Mouse (Mus musculus): Measurements from ENCODE around the gene Rora.

DNA sequence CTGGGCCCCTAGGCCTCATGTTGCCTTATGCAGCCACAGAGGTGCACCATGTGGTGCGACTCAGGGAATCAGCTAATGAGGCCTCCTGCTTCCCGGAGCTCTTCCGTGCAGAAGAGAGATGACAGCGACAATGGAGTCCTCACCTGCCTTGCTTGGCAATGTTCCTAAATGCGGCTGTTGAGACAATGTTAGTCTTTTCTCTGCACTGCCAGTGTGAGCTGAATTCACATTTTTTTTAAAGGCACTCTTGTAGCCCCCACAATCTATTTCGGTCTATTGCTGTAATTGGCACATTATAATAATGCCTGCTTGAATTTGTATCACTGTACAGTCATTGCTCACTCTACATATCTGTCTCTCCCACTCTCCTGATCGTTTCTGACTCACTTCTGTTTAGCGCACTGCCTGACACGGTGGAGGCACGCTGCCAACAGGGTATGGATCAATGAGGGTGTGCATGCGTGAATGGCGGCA, 269.6 kb downstream of the Rora start:
- TF ChIP-seq CTCF (IDR thresholded peaks at IDR 0.05; ENCODE audit: low read depth), result no peak
- no peak for TF ChIP-seq EP300 (IDR thresholded peaks at IDR 0.05; ENCODE audit: low read depth)
